Mouse (Mus musculus): ENCODE data around the gene Ppp1r12b. TPM values are rescaled to one million over a fixed set of nuclear protein-coding genes. Genes with fewer than 3 reads are reported as not detected.

Ppp1r12b gene
- total RNA-seq, 1 experiment, result 5.4 TPM

GRCm38 (mm10) chr1:134741946-134742661 lies 213.6 kb downstream of the Ppp1r12b start:
- H3K4me3 ChIP-seq (ENCODE audit: insufficient read depth in 1 of 2, low read depth in 1 of 2, low read length in 2 of 2, poor library complexity in 1 of 2, severe bottlenecking in 1 of 2), result 0 out of 4 replicates have a peak overlapping the region, but pooled peaks of 1 of the 2 experiments have one; percentile 3
- no peak for DNase-seq (ENCODE audit: low read depth, low spot score)
- in situ Hi-C loops (cut with MboI; ENCODE audit: low sequenced_read_pairs in 2 of 2, unreplicated experiment in 2 of 2), result no loop called here
- TF ChIP-seq ZC3H11A (IDR thresholded peaks at IDR 0.05; ENCODE audit: borderline replicate concordance, low read depth, low read length), result no peak
- TF ChIP-seq HCFC1 (IDR thresholded peaks at IDR 0.05; ENCODE audit: borderline replicate concordance, insufficient read depth, low read length), result no peak
- TF ChIP-seq MAFK (IDR thresholded peaks at IDR 0.05; ENCODE audit: insufficient read depth, low read depth, low read length), result no peak
- TF ChIP-seq ZNF384 (IDR thresholded peaks at IDR 0.05; ENCODE audit: low read depth, low read length), result no peak
- no peak for TF ChIP-seq CHD2 (IDR thresholded peaks at IDR 0.05; ENCODE audit: low read depth, low read length)
- peaks cover 2 to 9% of the 10 kb centered on the region in 2 experiments; a peak in 1 of 4 replicates for H3K4me1 ChIP-seq (ENCODE audit: control insufficient read depth in 2 of 2, insufficient read depth in 2 of 2, low read length in 2 of 2, poor library complexity in 1 of 2)
- H3K27ac ChIP-seq (ENCODE audit: insufficient read depth, low read depth, low read length, poor library complexity, severe bottlenecking), result no peak overlapping the region
- H3K9me3 ChIP-seq (ENCODE audit: control insufficient read depth, insufficient read depth, low read depth, low read length), result no peaks in the 10 kb centered on the region
- no peak overlapping the region for H3K9ac ChIP-seq (ENCODE audit: insufficient read depth, low read depth, low read length, poor library complexity, severe bottlenecking)
- H3K36me3 ChIP-seq (ENCODE audit: control insufficient read depth, insufficient read depth, low read length, poor library complexity, severe bottlenecking), result no peaks in the 10 kb centered on the region

GRCm38 (mm10) chr1:134741433-134741832 lies 214.3 kb downstream of the Ppp1r12b start:
- Histone ChIP-seq H3K9ac (ENCODE audit: insufficient read depth, low read depth, low read length, poor library complexity, severe bottlenecking) (no peak overlapping the region), H3K4me3 (ENCODE audit: insufficient read depth in 1 of 2, low read depth in 1 of 2, low read length in 2 of 2, poor library complexity in 1 of 2, severe bottlenecking in 1 of 2) (0 out of 4 replicates have a peak overlapping the region, but pooled peaks of 1 of the 2 experiments have one; percentile 3), H3K36me3 (ENCODE audit: control insufficient read depth, insufficient read depth, low read length, poor library complexity, severe bottlenecking) (no peaks in the 10 kb centered on the region), H3K27ac (ENCODE audit: insufficient read depth, low read depth, low read length, poor library complexity, severe bottlenecking) (no peak overlapping the region), H3K4me1 (ENCODE audit: control insufficient read depth in 2 of 2, insufficient read depth in 2 of 2, low read length in 2 of 2, poor library complexity in 1 of 2) (peaks cover 2 to 9% of the 10 kb centered on the region in 2 experiments; a peak in 1 of 4 replicates), H3K9me3 (ENCODE audit: control insufficient read depth, insufficient read depth, low read depth, low read length) (no peaks in the 10 kb centered on the region)
- peak; percentile 41 for DNase-seq (ENCODE audit: low read depth, low spot score)
- no peak for TF ChIP-seq ZC3H11A (IDR thresholded peaks at IDR 0.05; ENCODE audit: borderline replicate concordance, low read depth, low read length)
- TF ChIP-seq ZNF384 (IDR thresholded peaks at IDR 0.05; ENCODE audit: low read depth, low read length), result no peak
- no peak for TF ChIP-seq CHD2 (IDR thresholded peaks at IDR 0.05; ENCODE audit: low read depth, low read length)
- no peak for TF ChIP-seq HCFC1 (IDR thresholded peaks at IDR 0.05; ENCODE audit: borderline replicate concordance, insufficient read depth, low read length)
- no peak for TF ChIP-seq MAFK (IDR thresholded peaks at IDR 0.05; ENCODE audit: insufficient read depth, low read depth, low read length)
- in situ Hi-C loops (cut with MboI; ENCODE audit: low sequenced_read_pairs in 2 of 2, unreplicated experiment in 2 of 2), result no loop called here

GRCm38 (mm10) chr1:134737463-134737862 lies 218.3 kb downstream of the Ppp1r12b start:
- no peak for DNase-seq (ENCODE audit: low read depth, low spot score)
- Histone ChIP-seq H3K9ac (ENCODE audit: insufficient read depth, low read depth, low read length, poor library complexity, severe bottlenecking) (no peak overlapping the region), H3K4me3 (ENCODE audit: insufficient read depth in 1 of 2, low read depth in 1 of 2, low read length in 2 of 2, poor library complexity in 1 of 2, severe bottlenecking in 1 of 2) (no peak overlapping the region), H3K9me3 (ENCODE audit: control insufficient read depth, insufficient read depth, low read depth, low read length) (no peaks in the 10 kb centered on the region), H3K27ac (ENCODE audit: insufficient read depth, low read depth, low read length, poor library complexity, severe bottlenecking) (no peak overlapping the region), H3K36me3 (ENCODE audit: control insufficient read depth, insufficient read depth, low read length, poor library complexity, severe bottlenecking) (no peaks in the 10 kb centered on the region), H3K4me1 (ENCODE audit: control insufficient read depth in 2 of 2, insufficient read depth in 2 of 2, low read length in 2 of 2, poor library complexity in 1 of 2) (peaks cover 2 to 9% of the 10 kb centered on the region in 2 experiments; a peak in 1 of 4 replicates)
- no peak for TF ChIP-seq ZNF384 (IDR thresholded peaks at IDR 0.05; ENCODE audit: low read depth, low read length)
- TF ChIP-seq MAFK (IDR thresholded peaks at IDR 0.05; ENCODE audit: insufficient read depth, low read depth, low read length), result no peak
- no peak for TF ChIP-seq CHD2 (IDR thresholded peaks at IDR 0.05; ENCODE audit: low read depth, low read length)
- no peak for TF ChIP-seq HCFC1 (IDR thresholded peaks at IDR 0.05; ENCODE audit: borderline replicate concordance, insufficient read depth, low read length)
- TF ChIP-seq ZC3H11A (IDR thresholded peaks at IDR 0.05; ENCODE audit: borderline replicate concordance, low read depth, low read length), result no peak
- in situ Hi-C loops (cut with MboI; ENCODE audit: low sequenced_read_pairs in 2 of 2, unreplicated experiment in 2 of 2), result no loop called here

- in situ Hi-C loops (cut with MboI; ENCODE audit: low sequenced_read_pairs in 2 of 2, unreplicated experiment in 2 of 2), result no loop called here
- H3K36me3 ChIP-seq (ENCODE audit: control insufficient read depth, insufficient read depth, low read length, poor library complexity, severe bottlenecking), result no peaks in the 10 kb centered on the region
- H3K4me1 ChIP-seq (ENCODE audit: control insufficient read depth in 2 of 2, insufficient read depth in 2 of 2, low read length in 2 of 2, poor library complexity in 1 of 2), result no peaks in the 10 kb centered on the region
- H3K4me3 ChIP-seq (ENCODE audit: insufficient read depth in 1 of 2, low read depth in 1 of 2, low read length in 2 of 2, poor library complexity in 1 of 2, severe bottlenecking in 1 of 2), result no peak overlapping the region
- H3K9ac ChIP-seq (ENCODE audit: insufficient read depth, low read depth, low read length, poor library complexity, severe bottlenecking), result no peak overlapping the region
- no peak for DNase-seq (ENCODE audit: low read depth, low spot score)
- TF ChIP-seq CHD2 (IDR thresholded peaks at IDR 0.05; ENCODE audit: low read depth, low read length) (no peak), ZNF384 (IDR thresholded peaks at IDR 0.05; ENCODE audit: low read depth, low read length) (no peak), HCFC1 (IDR thresholded peaks at IDR 0.05; ENCODE audit: borderline replicate concordance, insufficient read depth, low read length) (no peak), MAFK (IDR thresholded peaks at IDR 0.05; ENCODE audit: insufficient read depth, low read depth, low read length) (no peak), ZC3H11A (IDR thresholded peaks at IDR 0.05; ENCODE audit: borderline replicate concordance, low read depth, low read length) (no peak)
- H3K27ac ChIP-seq (ENCODE audit: insufficient read depth, low read depth, low read length, poor library complexity, severe bottlenecking), result no peak overlapping the region
- H3K9me3 ChIP-seq (ENCODE audit: control insufficient read depth, insufficient read depth, low read depth, low read length), result no peaks in the 10 kb centered on the region
Measured at GRCm38 (mm10) chr1:134733659-134734058, 222.1 kb downstream of the Ppp1r12b start.

Measured in ES-E14 (cell line).